Mouse (Mus musculus) intestine, postnatal 0 days (tissue): ENCODE results near the gene Psap. TPM values are rescaled to one million over a fixed set of nuclear protein-coding genes. Genes with fewer than 3 reads are reported as not detected.
A peak's percentile ranks its signal among the peaks of the same experiment; 100 is the strongest.
"Not testable (repeated sequence)": the region's sequence is repeated elsewhere in the genome, so short reads cannot be mapped to it uniquely, and the experiment has no call there.

Experiments used
- ATAC-seq: fragments of 200-750 bp; cut with Nextera tagmentation; 2 replicates; pipeline ENCODE4 v1.8.0; 2017; ENCODE audit warnings: mild to moderate bottlenecking, moderate TSS enrichment, moderate library complexity
- H3K27ac ChIP-seq: fragments of 300-500 bp; sonication (generic); 2 replicates; pipeline ENCODE4 v1.5.1; 2014; ENCODE audit warnings: mild to moderate bottlenecking, low read depth, low read length, moderate library complexity
- H3K27me3 ChIP-seq: fragments of 300-500 bp; sonication (generic); replicated peaks from 2 replicates; pipeline ENCODE4 v1.6.1; 2014; ENCODE audit warnings: low read length, mixed read lengths; ENCODE audit not compliant: control insufficient read depth, insufficient read depth
- H3K36me3 ChIP-seq: fragments of 300-500 bp; sonication (generic); 2 replicates; pipeline ENCODE4 v1.6.1; 2014; ENCODE audit warnings: mild to moderate bottlenecking, moderate library complexity; ENCODE audit not compliant: control insufficient read depth, insufficient read depth
- H3K4me1 ChIP-seq: fragments of 300-500 bp; sonication (generic); replicated peaks from 2 replicates; pipeline ENCODE4 v1.6.1; 2014; ENCODE audit warnings: antibody characterized with exemption, low read length, mixed read lengths; ENCODE audit not compliant: control insufficient read depth, insufficient read depth
- H3K4me2 ChIP-seq: fragments of 300-500 bp; sonication (generic); replicated peaks from 2 replicates; pipeline ENCODE4 v1.6.1; 2014; ENCODE audit warnings: low read depth, mild to moderate bottlenecking, moderate library complexity
- H3K4me3 ChIP-seq: fragments of 300-500 bp; sonication (generic); 2 replicates; pipeline ENCODE4 v1.5.1; 2014; ENCODE audit warnings: low read depth, low read length
- H3K9ac ChIP-seq: fragments of 300-500 bp; sonication (generic); 2 replicates; pipeline ENCODE4 v1.6.1; 2014; ENCODE audit warnings: mild to moderate bottlenecking, low read depth, low read length
- H3K9me3 ChIP-seq: fragments of 300-500 bp; sonication (generic); 2 replicates; pipeline ENCODE4 v1.6.1; 2016; ENCODE audit warnings: mixed run types; ENCODE audit not compliant: control insufficient read depth
- CTCF ChIP-seq: sonication (generic); IDR thresholded peaks from 2 replicates; pipeline ENCODE4 v1.5.1; 2016; ENCODE audit warnings: low read depth, mild to moderate bottlenecking, control low read depth, antibody characterized with exemption, moderate library complexity
- WGBS: fragments of 180-500 bp; shearing (Covaris S2); extraction: QIAGEN DNeasy Blood & Tissue Kit; methylation state at CpG from one replicate; pipeline ENCODE4 v1.1.7; 2014; 5-methylcytosine and 5-hydroxymethylcytosine counted together
- polyA plus RNA-seq: library from polyadenylated mRNA; unstranded; fragments of >200 nt; fragmentation: Nextera tagmentation; extraction: Ambion mirVana; gene quantifications from 2 replicates; pipeline ENCODE4 v1.2.1, GENCODE M21; 2015

Gene Psap
- polyA plus RNA-seq, 1 experiment from 2014 or later: 135 TPM

- Histone ChIP-seq H3K27ac (no peak overlapping the region), H3K27me3 (no peaks in the 10 kb centered on the region), H3K9me3 (no peaks in the 10 kb centered on the region), H3K9ac (no peak overlapping the region), H3K36me3 (no peaks in the 10 kb centered on the region), H3K4me1 (no peaks in the 10 kb centered on the region), H3K4me3 (no peak overlapping the region), H3K4me2 (no peak overlapping the region)
- WGBS: 67% methylated on average over 10 of the region's 10 CpGs
- ATAC-seq: no peak
- peak; percentile 85 for TF ChIP-seq CTCF
Observed at GRCm38 (mm10) chr10:60237475-60238154, 39.8 kb upstream of the Psap start.

DNA sequence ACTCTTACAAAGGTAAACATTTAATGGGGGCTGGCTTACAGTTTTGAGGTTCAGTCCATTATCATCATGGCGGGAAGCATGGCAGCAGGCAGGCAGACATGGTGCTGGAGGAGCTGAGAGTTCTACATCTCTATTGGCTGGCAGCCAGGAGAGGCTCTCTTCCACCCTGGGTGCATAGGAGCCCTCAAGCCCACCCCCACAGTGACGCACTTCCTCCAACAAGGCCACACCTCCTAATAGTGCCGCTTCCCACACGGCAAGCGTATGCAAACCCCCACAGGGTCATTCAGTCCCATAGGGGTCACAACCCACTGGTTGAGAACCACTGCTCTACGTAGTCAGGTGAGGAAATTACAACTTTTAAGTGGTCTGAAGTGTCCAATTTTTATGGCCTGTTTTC is 37.0 kb upstream of the Psap start:
- no peak overlapping the region for H3K4me3 ChIP-seq
- H3K4me2 ChIP-seq: no peak overlapping the region
- H3K27ac ChIP-seq: no peak overlapping the region
- 88% methylated on average over 6 of the region's 6 CpGs for WGBS
- H3K9ac ChIP-seq: no peak overlapping the region
- H3K36me3 ChIP-seq: no peaks in the 10 kb centered on the region
- no peak for ATAC-seq
- H3K4me1 ChIP-seq: no peaks in the 10 kb centered on the region
- no peak for TF ChIP-seq CTCF
- no peaks in the 10 kb centered on the region for H3K27me3 ChIP-seq
- no peaks in the 10 kb centered on the region for H3K9me3 ChIP-seq

- H3K9me3 ChIP-seq: no peaks in the 10 kb centered on the region
- no peaks in the 10 kb centered on the region for H3K36me3 ChIP-seq
- 82% methylated on average over 5 of the region's 5 CpGs for WGBS
- H3K9ac ChIP-seq: no peak overlapping the region
- no peak overlapping the region for H3K4me2 ChIP-seq
- no peak overlapping the region for H3K27ac ChIP-seq
- TF ChIP-seq CTCF: no peak
- H3K27me3 ChIP-seq: no peaks in the 10 kb centered on the region
- H3K4me1 ChIP-seq: no peaks in the 10 kb centered on the region
- no peak for ATAC-seq
- H3K4me3 ChIP-seq: no peak overlapping the region
Observed at GRCm38 (mm10) chr10:60243941-60244340, 33.5 kb upstream of the Psap start.

GRCm38 (mm10) chr10:60245041-60245440 is 32.4 kb upstream of the Psap start:
- peak; percentile 71 for ATAC-seq

DNA sequence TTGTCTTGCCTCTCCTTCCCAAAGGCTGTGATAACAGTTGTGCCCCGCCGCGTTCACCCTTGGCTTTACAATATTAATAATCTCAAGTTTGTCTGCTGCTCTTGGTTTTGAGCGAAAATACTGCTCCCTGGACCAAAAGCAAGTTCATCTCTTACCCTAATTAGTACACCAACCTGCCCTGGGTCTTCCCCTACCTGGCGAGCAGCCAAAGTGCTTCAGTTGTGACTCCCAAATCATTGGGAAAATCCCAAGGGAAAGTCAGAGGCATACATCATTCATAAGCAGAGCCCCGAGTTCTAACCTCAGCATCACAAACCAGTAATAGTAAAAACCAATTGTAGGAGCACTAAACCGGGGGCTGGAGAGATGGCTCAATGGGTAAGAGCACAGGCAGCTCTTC is 31.8 kb upstream of the Psap start:
- no peak overlapping the region for H3K27ac ChIP-seq
- H3K4me2 ChIP-seq: no peak overlapping the region
- no peak for TF ChIP-seq CTCF
- no peaks in the 10 kb centered on the region for H3K9me3 ChIP-seq
- H3K36me3 ChIP-seq: no peaks in the 10 kb centered on the region
- ATAC-seq: no peak
- WGBS: 79% methylated on average over 7 of the region's 7 CpGs
- H3K27me3 ChIP-seq: no peaks in the 10 kb centered on the region
- H3K4me1 ChIP-seq: no peaks in the 10 kb centered on the region
- no peak overlapping the region for H3K4me3 ChIP-seq
- no peak overlapping the region for H3K9ac ChIP-seq

More at GRCm38 (mm10) chr10:60245041-60245440, 32.4 kb upstream of the Psap start:
- H3K4me1 ChIP-seq: no peaks in the 10 kb centered on the region
- H3K27ac ChIP-seq: no peak overlapping the region
- H3K4me3 ChIP-seq: no peak overlapping the region
- H3K4me2 ChIP-seq: no peak overlapping the region
- no peak overlapping the region for H3K9ac ChIP-seq
- H3K9me3 ChIP-seq: no peaks in the 10 kb centered on the region
- TF ChIP-seq CTCF: peak; percentile 100
- no peaks in the 10 kb centered on the region for H3K36me3 ChIP-seq
- H3K27me3 ChIP-seq: no peaks in the 10 kb centered on the region
- WGBS: 4% methylated on average over 8 of the region's 8 CpGs

DNA sequence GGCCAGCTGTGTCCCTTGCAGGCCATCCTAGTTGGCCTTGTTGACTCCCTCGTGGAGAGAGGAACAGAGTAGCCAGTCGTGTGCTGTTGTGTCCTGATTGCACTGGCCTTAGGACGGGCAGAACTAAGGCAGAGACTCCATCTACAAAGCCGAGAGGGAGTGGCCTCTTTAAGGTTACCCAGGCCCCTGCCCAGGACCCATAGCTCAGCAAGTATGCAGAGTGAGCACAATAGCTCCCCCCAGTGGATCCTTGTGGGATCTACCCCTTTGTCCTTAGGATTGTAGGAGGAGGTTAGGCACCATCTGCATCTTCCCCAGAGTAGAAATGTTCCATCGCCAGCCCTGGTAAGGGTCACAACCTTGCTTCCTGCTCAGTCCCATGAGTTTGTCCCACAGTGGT is 30.9 kb upstream of the Psap start:
- H3K4me2 ChIP-seq: no peak overlapping the region
- peak; percentile 79 for TF ChIP-seq CTCF
- H3K27me3 ChIP-seq: no peaks in the 10 kb centered on the region
- H3K9ac ChIP-seq: no peak overlapping the region
- ATAC-seq: no peak
- H3K9me3 ChIP-seq: no peaks in the 10 kb centered on the region
- H3K4me3 ChIP-seq: no peak overlapping the region
- no peaks in the 10 kb centered on the region for H3K36me3 ChIP-seq
- no peak overlapping the region for H3K27ac ChIP-seq
- WGBS: 54% methylated on average over 5 of the region's 5 CpGs
- no peaks in the 10 kb centered on the region for H3K4me1 ChIP-seq

GRCm38 (mm10) chr10:60248345-60248744 is 29.1 kb upstream of the Psap start:
- H3K4me2 ChIP-seq, H3K9ac ChIP-seq, H3K36me3 ChIP-seq, H3K27ac ChIP-seq, ATAC-seq, H3K4me3 ChIP-seq, H3K4me1 ChIP-seq, H3K9me3 ChIP-seq, H3K27me3 ChIP-seq: not testable (repeated sequence)
- 70% methylated on average over 3 of the region's 3 CpGs for WGBS
